Mouse (Mus musculus) urinary bladder, adult 2 months (tissue): ENCODE measurements around the gene Mug1. TPM values are rescaled to one million over a fixed set of nuclear protein-coding genes. Genes with fewer than 3 reads are reported as not detected.
"Not testable (repeated sequence)": the region's sequence is repeated elsewhere in the genome, so short reads cannot be mapped to it uniquely, and the experiment has no call there.

Experiments
- DNase-seq: peaks from one replicate; pipeline ENCODE4 v3.0.0; 2022; ENCODE audit warnings: low spot score
- polyA plus RNA-seq: library from polyadenylated mRNA; depleted of rRNA; stranded (reverse); fragments of >200 nt; gene quantifications from 2 replicates; pipeline ENCODE4 v1.2.3, GENCODE M21; 2012; rRNA removed

Gene Mug1
- not detected in 2 replicates for polyA plus RNA-seq

DNA sequence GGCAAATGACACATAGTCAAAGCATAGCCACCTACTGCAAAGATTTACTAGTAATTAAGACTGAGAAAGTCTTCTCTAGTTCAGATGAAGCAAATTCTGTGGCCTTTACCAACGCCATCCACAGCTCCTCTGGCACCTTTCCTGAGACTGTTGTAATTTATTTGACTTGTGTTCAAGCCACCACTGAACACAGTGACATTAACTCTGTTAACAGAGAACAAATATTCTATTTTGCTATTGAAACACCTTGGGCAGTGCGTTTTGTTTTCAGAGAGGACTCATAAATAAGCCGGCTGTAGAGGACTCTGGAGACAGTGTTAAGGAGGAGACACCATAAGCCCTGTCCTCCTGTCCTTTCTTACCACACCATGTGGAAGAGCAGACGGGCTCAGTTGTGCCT is at the start of gene Mug1:
Mug1 (plus strand) TSS at position 271 of the 400 bp plus-strand sequence.
- DNase-seq, result not testable (repeated sequence)

DNA sequence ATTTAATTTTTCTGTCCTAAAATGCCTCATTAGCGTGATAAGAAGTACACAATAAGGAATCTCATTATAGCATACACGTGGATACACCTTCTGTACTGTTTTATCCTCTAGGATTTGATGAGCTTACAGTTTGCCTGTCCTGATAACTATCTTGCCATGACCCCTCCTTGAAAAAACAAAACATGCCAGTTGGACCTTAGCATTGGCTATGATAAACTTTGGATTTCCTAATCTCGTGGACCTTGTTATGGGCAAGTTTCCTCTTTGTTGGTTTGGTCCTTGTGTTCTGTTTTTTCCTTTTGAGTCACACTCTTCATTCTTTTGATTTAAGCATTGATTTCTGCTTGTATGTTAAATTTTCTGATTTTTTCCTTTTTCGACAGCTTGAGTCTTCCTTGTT is 10.3 kb upstream of the Mug1 start:
- DNase-seq, result no peak

DNA sequence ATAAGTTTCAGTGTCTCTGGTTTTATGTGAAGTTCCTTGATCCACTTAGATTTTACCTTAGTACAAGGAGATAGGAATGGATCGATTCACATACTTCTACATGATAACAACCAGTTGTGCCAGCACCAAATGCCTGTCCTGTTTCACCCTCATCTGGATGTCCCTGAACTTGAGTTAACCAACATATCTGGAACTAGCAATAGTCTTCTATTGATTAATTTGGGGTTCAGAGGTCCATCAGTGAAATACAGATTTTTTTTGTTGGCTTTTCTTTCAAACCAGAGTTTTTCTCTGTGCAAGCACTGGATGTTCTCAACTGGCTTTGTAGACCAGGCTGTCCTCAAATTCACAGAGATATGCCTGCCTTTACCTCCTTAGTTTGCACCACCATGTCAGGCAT is 2.0 kb upstream of the Mug1 start:
- DNase-seq, result no peak

DNA sequence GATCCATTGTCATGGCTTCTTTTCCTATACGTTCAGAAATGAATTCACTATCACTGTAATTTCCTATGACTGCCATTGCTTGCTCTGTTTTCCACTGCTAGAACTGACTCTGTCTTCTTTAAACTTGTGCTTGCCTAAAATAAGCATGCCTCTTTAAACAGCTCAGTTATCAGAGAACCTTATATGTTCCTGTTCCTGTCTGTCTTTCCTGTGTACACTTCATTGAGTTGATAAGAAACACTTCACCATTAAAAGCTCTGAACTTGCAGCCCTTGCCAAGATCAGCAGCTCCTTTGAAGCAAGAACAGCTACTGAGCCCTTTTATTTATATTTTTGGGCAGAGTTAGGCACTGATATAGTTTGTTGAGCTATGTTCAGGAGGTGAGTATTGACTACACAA is 10.0 kb downstream of the Mug1 start:
- DNase-seq, result no peak

Other genes with a start within 250 kb of the Mug1 start
- 0.01 and 0.04 TPM in 2 replicates for gene A2m, start 203.2 kb upstream of the Mug1 start, polyA plus RNA-seq
- 0.01 TPM in 2 replicates for gene Gm7298, start 105.6 kb upstream of the Mug1 start, polyA plus RNA-seq
- not detected in 2 replicates for gene Mug2, start 168.2 kb downstream of the Mug1 start, polyA plus RNA-seq